Mouse (Mus musculus) frontal cortex, postnatal 14 days (tissue): ENCODE data around the gene Hddc3.
"Not testable (repeated sequence)": the region's sequence is repeated elsewhere in the genome, so short reads cannot be mapped to it uniquely, and the experiment has no call there.

ENCODE experiments used
- DNase-seq, 2 experiments: peaks; one replicate each; pipeline ENCODE4 v3.0.0; 2022; ENCODE audit warnings: low spot score in 2 of 2

The Hddc3 gene

DNA sequence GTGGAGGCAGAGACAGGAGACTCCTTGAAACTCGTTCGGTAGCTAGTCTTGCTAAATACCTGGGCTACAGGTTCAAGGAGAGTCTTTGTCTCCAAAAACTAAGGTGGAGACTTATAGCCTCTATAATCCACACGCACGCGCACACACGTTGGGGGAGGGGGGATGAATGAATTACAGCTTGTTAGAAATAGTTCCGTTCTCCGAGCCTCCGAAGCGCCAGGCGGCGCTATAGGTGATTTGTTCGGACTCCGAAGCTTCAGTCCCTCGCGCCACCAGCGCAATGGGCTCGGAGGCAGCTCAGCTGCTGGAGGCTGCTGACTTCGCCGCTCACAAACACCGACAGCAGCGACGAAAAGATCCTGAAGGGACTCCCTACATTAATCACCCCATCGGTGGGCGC, at the start of gene Hddc3:
Hddc3 (plus strand) TSS at position 247 of the 400 bp plus-strand sequence.
- DNase-seq: peak; percentile 89 to 90

DNA sequence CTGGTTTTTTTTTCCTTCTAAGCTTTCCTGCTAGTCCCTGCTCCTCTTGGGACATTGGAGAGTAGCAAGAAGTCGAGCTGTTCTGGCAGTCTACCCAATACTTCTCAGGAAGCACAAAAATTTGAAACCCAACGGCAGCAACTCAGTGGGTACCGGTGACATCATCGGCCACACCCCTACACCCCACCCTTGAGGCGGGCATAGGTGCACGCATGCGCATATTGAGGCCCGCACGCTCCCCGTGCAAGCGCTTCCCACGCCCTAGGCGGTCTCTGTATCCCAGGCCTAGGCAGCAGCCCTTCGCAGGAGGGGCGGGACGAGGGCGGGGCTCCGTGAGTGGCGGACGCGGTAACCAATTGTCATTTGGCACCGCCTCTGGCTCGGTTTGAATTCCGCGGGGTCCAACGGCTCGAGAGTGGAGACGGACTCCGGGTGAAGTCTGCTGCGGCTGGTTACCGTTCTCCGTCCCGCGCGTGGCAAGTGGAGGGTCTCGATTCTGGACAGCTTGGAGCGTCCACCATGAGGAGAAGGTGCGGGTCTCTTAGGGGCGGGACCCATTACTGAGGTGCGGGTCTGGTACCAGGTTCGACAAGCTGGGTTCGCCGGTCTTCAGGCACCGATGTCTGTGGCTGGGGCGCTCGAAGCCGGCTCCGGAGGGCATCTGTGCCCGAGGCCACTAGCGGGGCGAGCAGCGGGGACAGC, 48.7 kb upstream of the Hddc3 start, which contains the start of gene Prc1:
Prc1 (plus strand) TSS at position 389 of the 702 bp plus-strand sequence.
- DNase-seq: peak; percentile 96 to 98

GRCm38 (mm10) chr7:80294764-80295648, 47.9 kb upstream of the Hddc3 start:
- DNase-seq: no peak

GRCm38 (mm10) chr7:80296462-80296861, 46.4 kb upstream of the Hddc3 start:
- DNase-seq: no peak

DNA sequence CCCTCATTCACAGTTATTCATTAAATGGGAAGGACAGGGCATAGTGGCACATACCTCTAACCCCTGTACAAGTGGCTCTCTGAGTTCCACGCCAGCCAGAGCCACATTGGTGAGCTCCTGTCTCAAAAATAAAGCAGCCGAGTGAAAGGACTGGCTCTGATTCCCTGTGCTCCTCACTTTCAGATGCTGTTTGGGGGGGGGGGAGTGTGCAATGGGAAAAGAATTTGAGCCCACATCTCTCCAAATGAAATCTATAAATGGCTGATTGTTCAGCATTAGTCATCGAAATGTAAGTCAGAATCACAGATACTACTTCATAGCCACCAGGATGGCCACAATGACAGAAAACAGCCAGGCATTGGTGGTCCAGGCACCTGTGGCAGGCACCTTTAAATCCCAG, 45.9 kb upstream of the Hddc3 start:
- no peak for DNase-seq

DNA sequence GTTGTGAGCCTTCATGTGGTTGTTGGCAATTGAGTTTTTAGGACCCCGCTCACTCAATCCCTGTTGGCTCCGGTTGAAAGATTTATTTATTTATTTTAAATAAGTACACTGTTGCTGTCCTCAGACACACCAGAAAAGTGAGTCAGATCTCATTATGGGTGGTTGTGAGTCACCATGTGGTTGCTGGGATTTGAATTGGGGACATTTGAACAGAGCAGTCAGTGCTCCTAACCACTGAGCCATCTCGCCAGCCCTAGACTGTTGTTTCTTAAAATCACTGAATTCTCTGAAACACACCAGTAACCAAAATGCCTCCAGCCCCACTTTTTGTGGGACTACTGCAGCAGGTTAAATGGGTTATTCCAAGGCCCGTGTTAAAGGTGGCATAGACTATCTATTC, 44.1 kb upstream of the Hddc3 start:
- DNase-seq: no peak

DNA sequence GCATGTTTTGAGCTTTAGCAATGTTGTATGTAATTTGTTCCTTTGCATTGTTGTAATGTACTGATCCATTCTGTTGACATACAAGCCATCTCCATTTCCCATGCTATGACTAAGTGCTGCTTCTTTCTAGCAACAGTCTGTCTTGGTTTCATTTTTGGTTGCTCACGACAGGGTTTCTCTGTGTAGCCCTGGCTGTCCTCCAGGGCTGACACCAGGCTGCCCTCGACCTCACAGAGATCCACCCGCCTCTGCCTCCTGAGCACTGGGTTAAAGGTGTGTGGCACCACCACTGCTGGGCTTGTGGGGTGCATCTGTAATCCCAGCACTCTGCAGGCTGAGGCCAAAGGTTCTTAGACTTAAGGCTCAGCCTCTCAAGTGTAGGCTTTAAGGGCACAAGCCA, 43.3 kb upstream of the Hddc3 start:
- DNase-seq: no peak

GRCm38 (mm10) chr7:80301522-80301921, 41.4 kb upstream of the Hddc3 start:
- no peak for DNase-seq

DNA sequence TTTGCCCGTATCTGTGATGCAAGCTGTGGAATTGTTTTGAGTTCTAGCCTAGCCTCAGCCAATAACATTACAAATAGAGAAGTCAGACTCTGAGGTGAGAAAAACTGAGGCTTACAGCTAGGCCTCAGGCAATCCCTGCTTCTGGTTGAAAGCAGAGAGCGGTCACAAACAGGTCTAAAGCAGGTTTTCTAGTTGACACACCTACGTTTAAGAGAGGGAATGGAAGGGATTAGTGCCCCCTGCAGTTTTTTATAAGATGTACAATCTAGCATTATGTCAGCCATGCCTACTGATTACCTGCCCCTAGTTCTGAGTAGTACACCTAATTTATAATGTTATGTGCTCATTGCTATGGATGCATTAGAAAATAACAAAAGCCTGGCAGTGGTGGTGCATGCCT, 35.1 kb upstream of the Hddc3 start:
- no peak for DNase-seq

DNA sequence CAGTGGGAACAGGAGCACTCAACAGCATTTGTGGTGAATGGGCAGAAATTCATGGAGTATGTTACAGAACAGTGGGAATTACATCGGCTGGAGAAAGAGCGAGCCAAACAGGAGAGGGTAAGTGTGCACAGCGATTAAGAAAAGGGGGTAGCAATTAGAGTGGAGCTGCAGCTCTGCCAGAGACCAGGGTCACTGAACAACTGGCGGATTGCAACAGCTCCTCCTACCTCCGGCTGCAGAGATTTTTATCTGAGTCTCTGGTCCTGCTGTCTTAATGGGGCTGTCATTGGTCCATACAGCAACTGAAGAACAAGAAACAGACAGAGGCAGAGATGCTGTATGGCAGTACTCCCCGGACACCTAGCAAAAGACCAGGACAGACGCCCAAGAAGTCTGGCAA, 32.1 kb upstream of the Hddc3 start:
- DNase-seq: no peak

DNA sequence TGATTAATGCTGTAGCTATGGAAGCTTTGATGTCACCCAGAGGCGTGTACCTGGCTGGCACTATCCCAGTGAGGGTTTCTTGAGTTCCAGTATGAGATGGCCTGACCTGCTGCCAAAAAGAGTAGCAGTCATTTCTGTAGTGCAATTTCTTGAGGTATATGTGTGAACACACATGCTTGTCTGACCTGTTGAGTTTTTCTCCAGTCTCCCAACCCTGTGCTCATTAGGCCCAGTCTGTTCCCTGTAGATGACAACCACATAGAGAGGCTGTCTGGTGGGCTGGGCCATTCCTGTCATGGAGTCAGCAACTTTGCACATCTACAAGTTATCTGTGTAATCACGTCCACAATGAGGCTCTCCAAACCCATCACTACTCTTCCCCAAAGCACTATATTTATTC, 27.2 kb upstream of the Hddc3 start:
- no peak for DNase-seq

DNA sequence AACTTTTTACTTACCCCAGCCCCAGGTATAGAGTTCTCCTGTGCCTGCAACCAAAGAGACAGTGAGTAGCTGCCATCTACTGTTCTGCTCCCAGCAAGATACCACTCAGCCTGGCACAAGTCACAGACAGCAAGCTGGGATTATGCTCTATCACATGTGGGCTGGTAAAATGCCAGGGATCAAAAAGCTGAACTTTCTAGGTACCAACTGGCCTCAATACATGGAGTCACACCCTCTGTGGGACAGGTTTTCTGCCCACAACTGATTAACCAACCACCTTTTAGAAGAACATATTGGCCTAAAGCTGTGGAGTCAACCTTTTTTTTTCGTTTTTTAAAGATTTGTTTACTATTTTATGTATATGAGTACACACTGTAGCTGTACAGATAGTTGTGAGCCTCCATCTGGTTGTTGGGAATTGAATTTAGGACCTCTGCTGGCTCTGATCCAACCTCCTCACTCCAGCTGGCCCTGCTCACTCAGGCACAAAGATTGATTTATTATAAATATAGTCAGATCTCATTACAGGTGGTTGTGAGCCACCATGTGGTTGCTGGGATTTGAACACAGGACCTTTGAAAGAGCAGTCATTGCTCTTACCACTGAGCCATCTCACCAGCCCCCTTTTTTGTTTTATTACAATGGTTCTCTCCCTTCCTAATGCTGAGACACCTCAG, 25.3 kb upstream of the Hddc3 start:
- DNase-seq: no peak

- DNase-seq: no peak
These were observed 24.2 kb upstream of the Hddc3 start for GRCm38 (mm10) chr7:80318670-80319069.

DNA sequence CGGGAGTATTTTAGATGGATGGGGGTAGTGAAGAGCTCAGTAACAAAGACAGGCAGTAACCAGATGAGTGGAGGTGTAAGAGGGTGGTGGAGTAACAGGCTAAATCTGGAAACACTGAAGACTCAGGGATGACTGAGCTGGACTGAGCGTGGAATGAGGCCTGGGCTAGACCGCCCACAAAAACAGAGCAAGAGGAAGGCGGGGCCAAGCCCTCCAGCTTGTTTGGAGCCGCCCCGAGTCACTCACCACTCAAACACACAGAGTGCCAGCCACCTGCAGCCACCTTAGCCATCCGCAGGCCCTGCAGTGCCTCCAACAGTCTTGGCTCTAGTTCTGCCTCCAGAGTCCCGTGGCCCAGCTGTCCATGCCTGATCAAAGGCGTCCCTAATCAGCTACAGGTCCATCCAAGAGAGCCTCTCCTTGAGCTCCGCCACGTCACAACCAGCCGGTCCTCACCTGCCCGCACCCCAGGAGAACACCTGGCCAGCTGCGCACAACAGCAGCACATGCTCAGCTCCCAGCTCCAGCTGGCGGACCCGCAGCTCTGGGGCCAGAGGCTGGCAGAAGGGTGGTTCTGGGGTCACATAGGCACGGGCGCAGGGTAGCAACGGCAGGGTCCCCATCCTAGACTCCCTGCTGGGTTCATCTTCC, 22.9 kb upstream of the Hddc3 start:
- DNase-seq: no peak

DNA sequence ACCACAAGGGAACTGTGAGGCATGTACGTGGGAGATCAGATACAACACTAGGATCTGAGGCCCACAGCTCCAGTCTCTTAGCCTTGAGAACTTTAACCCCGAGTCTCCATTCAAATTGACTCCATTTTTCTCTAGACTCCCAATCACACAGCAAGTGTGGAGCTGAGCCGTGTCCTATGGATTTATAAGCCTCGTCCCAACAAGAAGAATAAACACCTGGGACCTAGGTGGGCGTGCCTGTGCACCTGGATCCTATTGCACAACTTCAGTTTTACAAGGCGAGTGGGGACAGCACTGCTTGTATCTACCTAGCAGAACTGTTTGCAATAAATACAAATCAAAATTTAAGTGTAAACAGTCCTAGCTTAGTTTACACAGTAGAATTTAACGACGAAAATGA, 19.6 kb upstream of the Hddc3 start:
- DNase-seq: no peak

- DNase-seq: peak; percentile 90 to 96
These were observed 18.7 kb upstream of the Hddc3 start, which contains the start of gene Rccd1 for GRCm38 (mm10) chr7:80324043-80324815. Rccd1 (minus strand) TSS chr7:80324454.

GRCm38 (mm10) chr7:80324816-80325119, 18.1 kb upstream of the Hddc3 start:
- not testable (repeated sequence) for DNase-seq

- DNase-seq: no peak
These were observed 17.5 kb upstream of the Hddc3 start for GRCm38 (mm10) chr7:80325292-80325868.

- DNase-seq: no peak
These were observed 16.8 kb upstream of the Hddc3 start for GRCm38 (mm10) chr7:80326076-80326475.

GRCm38 (mm10) chr7:80330278-80330677, 12.6 kb upstream of the Hddc3 start:
- DNase-seq: no peak

DNA sequence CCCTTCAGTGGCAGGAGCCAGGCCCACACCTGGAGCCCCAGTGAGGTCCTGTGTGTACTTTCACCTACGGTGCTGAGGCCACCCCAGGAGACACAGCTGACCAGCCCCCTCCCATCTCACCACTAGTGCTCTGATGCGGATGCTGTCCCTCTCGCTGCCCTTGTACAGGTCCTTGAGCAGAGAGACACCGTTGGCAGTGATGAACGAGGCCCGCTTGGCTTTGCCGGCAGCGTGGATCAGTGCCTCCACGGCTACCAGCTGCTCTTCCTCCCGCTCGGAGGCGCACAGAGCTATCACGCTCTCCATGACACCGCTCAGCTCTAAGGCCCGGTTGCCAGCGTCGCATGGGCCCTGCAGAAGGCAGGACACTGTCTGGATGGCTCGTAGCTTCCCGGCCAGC, 11.5 kb upstream of the Hddc3 start:
- DNase-seq: no peak
